Mouse (Mus musculus) heart, embryonic 16.5 days (tissue): Measurements from ENCODE around the gene Dnah11. TPM values are rescaled to one million over a fixed set of nuclear protein-coding genes. Genes with fewer than 3 reads are reported as not detected.

Experiments
- ATAC-seq: fragments of 200-750 bp; cut with Nextera tagmentation; replicated peaks from 2 replicates; pipeline ENCODE4 v1.8.0; 2017; ENCODE audit warnings: moderate number of reproducible peaks; ENCODE audit not compliant: insufficient read depth, low FRiP score; ENCODE audit errors: extremely low read depth
- H3K27ac ChIP-seq: fragments of 300-500 bp; sonication (generic); 2 replicates; pipeline ENCODE4 v1.5.1; 2014; ENCODE audit warnings: mild to moderate bottlenecking, low read length, control low read depth, moderate library complexity
- H3K27me3 ChIP-seq: fragments of 300-500 bp; sonication (generic); 2 replicates; pipeline ENCODE4 v1.6.1; 2014; ENCODE audit warnings: low read length, mixed read lengths; ENCODE audit not compliant: control insufficient read depth, insufficient read depth
- H3K36me3 ChIP-seq: fragments of 300-500 bp; sonication (generic); 2 replicates; pipeline ENCODE4 v1.6.1; 2014; ENCODE audit not compliant: control insufficient read depth, insufficient read depth
- H3K4me1 ChIP-seq: fragments of 300-500 bp; sonication (generic); 2 replicates; pipeline ENCODE4 v1.6.1; 2014; ENCODE audit warnings: low read length, mixed read lengths; ENCODE audit not compliant: control insufficient read depth, insufficient read depth
- H3K4me2 ChIP-seq: fragments of 300-500 bp; sonication (generic); 2 replicates; pipeline ENCODE4 v1.6.1; 2014; ENCODE audit warnings: low read depth, mild to moderate bottlenecking, control low read depth, low read length
- H3K4me3 ChIP-seq: fragments of 300-500 bp; sonication (generic); 2 replicates; pipeline ENCODE4 v1.5.1; 2014; ENCODE audit warnings: mild to moderate bottlenecking, control low read depth, low read length
- H3K9ac ChIP-seq: fragments of 300-500 bp; sonication (generic); 2 replicates; pipeline ENCODE4 v1.6.1; 2014; ENCODE audit warnings: low read length, control low read depth
- H3K9me3 ChIP-seq: fragments of 300-500 bp; sonication (generic); replicated peaks from 2 replicates; pipeline ENCODE4 v1.6.1; 2016; ENCODE audit warnings: low read length; ENCODE audit not compliant: control insufficient read depth
- WGBS: fragments of 180-500 bp; shearing (Covaris S2); extraction: QIAGEN DNeasy Blood & Tissue Kit; methylation state at CpG from one replicate; pipeline ENCODE4 v1.1.7; 2014; 5-methylcytosine and 5-hydroxymethylcytosine counted together
- polyA plus RNA-seq: library from polyadenylated mRNA; unstranded; fragments of >200 nt; fragmentation: Nextera tagmentation; extraction: Ambion mirVana; gene quantifications from 2 replicates; pipeline ENCODE4 v1.2.1, GENCODE M21; 2015

Dnah11 gene
- polyA plus RNA-seq: 0.01 and 0.09 TPM in 2 replicates

DNA sequence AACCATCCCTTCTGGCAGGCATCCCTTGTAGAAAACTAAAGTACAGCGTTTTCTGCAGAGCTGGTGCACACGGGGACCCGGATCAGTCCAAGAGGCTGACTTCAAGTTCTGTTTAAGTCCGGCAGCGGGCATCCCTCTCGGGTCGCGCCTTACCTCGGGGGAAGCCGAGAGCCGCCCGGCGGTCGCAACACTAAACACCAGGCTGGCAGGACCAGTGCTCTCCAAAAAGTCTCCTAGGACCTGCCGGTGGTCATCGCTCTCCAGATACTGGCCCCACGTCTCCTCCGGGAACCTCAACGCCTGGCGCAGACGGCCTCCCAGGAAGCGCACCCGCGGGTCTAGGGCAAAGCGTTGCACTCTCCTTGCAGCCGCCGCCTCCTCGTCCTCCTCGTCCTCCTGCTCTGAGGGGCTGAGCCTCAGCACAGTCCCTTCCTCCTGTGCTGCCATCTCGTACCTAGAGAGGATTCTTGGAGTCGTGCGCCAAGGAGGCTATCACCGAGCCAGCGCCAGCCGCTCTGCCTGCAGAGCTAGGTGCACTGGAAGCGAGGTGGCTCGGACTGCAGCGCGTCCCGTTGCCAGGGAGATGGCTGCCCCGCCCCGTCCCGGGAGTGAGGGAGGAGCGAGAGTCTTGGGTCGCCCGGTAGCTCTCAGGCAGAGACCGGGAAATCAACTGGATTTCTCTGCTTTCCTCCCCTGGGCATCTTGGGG, at the start of gene Dnah11:
TSS of gene Dnah11 (minus strand) at position 658 of the 708 bp plus-strand sequence.
- Histone ChIP-seq H3K36me3 (no peaks in the 10 kb centered on the region), H3K4me2 (peak within 1 kb of the TSS; percentile 97), H3K9me3 (no peaks in the 10 kb centered on the region), H3K9ac (peak within 1 kb of the TSS; percentile 54), H3K27ac (no peak within 1 kb of the TSS), H3K4me3 (peak within 1 kb of the TSS; percentile 67), H3K27me3 (peaks cover 35% of the 10 kb centered on the region), H3K4me1 (0 out of 2 replicates have a peak, but pooled peaks cover 3% of the 10 kb centered on the region)
- peak; percentile 98 for ATAC-seq
- WGBS: under 1% methylated on average over 47 of the region's 47 CpGs

DNA sequence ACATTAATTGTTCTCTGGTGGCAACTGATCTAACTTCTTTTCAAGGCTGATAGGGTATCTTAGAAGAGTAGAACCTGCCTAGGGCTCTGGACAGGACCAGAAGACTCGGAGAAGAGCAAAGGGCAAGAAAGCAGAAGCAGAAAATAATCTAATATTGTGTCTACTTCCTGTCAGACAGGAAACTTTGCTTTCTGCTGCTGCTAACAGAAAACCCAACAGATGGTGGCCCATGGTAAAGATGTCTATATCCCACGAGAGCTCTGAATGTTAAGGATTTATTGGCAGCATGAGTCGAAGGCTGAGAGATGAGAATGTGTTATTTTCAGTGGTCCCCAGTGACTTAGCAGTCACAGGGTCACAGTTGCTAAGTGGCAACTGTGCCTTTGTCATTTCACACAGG, 22.3 kb upstream of the Dnah11 start:
- WGBS: 49% methylated on average over 3 of the region's 3 CpGs

DNA sequence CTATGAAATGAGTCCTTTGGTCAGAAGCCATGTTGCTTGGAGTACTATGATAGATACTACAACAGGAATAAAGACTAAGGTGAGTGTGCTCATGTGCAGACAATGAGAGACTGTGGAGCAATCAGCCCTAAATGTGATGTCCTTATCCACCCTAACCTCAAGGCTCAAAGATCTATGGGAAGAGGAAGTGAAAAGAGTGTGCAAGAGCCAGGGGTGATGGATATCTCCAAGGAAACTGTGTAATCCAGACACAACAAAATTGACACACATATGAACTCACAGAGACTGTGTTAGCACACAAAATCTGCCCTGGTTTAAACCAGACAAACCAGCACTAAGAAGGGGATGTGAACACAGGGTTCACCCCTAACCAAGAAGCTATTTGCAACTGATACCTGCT, 21.2 kb upstream of the Dnah11 start:
- Histone ChIP-seq H3K9ac (no peak overlapping the region), H3K27ac (no peak overlapping the region)

More for the DNA sequence above, 22.3 kb upstream of the Dnah11 start:
- Histone ChIP-seq H3K4me3 (no peak overlapping the region), H3K4me2 (no peak overlapping the region), H3K36me3 (no peaks in the 10 kb centered on the region), H3K27me3 (no peaks in the 10 kb centered on the region), H3K27ac (no peak overlapping the region), H3K4me1 (no peaks in the 10 kb centered on the region), H3K9ac (no peak overlapping the region), H3K9me3 (no peaks in the 10 kb centered on the region)
- ATAC-seq: no peak

DNA sequence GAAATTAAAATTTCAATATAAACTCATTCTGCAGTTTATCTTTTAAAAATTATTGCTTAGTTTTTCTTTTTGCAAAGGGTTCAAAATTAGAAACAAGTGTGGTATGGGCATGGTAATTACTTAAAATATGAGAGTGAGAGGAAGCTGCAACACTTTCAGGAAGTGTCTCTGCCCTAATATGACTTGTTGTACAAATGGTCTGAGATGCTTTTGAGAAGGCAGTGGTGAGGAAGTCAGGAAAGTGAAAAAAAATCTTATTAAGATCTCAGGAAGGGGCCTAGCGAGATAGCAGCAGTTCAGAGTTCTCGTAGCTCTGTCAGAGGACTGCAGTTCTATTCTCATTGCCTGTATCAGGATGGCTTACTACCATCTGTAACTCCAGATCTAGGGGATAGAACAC, 13.3 kb upstream of the Dnah11 start:
- no peaks in the 10 kb centered on the region for H3K27me3 ChIP-seq
- H3K4me1 ChIP-seq: no peaks in the 10 kb centered on the region
- 58% methylated on average over 2 of the region's 2 CpGs for WGBS

More for the DNA sequence above, 21.2 kb upstream of the Dnah11 start:
- no peaks in the 10 kb centered on the region for H3K4me1 ChIP-seq
- no peaks in the 10 kb centered on the region for H3K27me3 ChIP-seq
- no peak for ATAC-seq
- no peaks in the 10 kb centered on the region for H3K9me3 ChIP-seq
- no peak overlapping the region for H3K4me2 ChIP-seq
- H3K4me3 ChIP-seq: no peak overlapping the region
- H3K36me3 ChIP-seq: no peaks in the 10 kb centered on the region

DNA sequence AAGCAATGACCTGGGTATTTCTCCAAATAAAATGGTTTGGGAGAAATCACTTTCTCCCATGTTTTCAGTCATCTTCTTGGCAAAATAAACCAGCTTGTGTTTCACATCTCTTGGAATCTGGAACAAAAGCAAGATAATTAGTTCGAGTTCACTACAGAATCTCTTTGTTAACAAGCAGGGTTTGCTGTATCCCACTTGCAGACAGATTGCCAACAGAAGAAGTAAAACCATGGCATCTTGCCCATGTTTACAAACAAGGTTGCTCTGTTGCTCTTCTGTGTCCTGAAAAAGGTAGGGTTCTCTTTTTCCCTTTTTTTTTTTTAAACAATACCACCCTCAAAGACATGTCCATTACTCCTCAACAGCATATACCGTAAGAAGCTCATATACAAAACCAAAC, 2.3 kb downstream of the Dnah11 start:
- Histone ChIP-seq H3K4me3 (no peak overlapping the region), H3K4me2 (no peak overlapping the region), H3K9me3 (no peaks in the 10 kb centered on the region), H3K9ac (no peak overlapping the region), H3K36me3 (no peaks in the 10 kb centered on the region), H3K4me1 (0 out of 2 replicates have a peak, but pooled peaks cover 3% of the 10 kb centered on the region), H3K27ac (no peak overlapping the region), H3K27me3 (peaks cover 35% of the 10 kb centered on the region)
- no peak for ATAC-seq
- 60% methylated on average over 2 of the region's 2 CpGs for WGBS

More for the DNA sequence above, 13.3 kb upstream of the Dnah11 start:
- H3K4me2 ChIP-seq: no peak overlapping the region
- no peak for ATAC-seq
- no peak overlapping the region for H3K4me3 ChIP-seq
- H3K9ac ChIP-seq: no peak overlapping the region
- H3K9me3 ChIP-seq: no peaks in the 10 kb centered on the region
- H3K36me3 ChIP-seq: no peaks in the 10 kb centered on the region
- H3K27ac ChIP-seq: no peak overlapping the region

DNA sequence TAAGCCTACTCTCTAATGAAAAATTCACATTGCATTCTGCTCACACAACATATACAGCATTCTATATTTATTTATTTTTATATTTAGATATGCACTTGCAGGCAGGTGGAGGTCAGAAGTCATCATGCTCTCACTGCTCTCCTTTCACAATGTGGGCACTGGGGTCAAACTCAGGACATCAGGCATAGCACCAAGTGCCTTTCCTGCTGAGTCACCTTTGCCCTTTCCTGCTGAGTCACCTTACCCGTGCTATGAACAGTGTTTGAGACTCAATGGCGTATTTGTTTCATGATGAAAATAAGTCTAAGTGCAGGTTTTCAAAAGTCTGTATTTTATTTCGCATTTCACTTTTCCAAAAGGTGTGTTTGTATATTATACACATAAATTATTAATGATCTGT, 9.3 kb downstream of the Dnah11 start:
- no peak for ATAC-seq
- H3K9me3 ChIP-seq: no peaks in the 10 kb centered on the region
- H3K4me3 ChIP-seq: no peak overlapping the region
- no peak overlapping the region for H3K9ac ChIP-seq
- no peaks in the 10 kb centered on the region for H3K36me3 ChIP-seq
- WGBS: 82% methylated on average over 3 of the region's 3 CpGs
- H3K4me2 ChIP-seq: no peak overlapping the region
- H3K27me3 ChIP-seq: no peaks in the 10 kb centered on the region; the same call in 1 of the 2 replicates
- H3K4me1 ChIP-seq: peaks cover 2% of the 10 kb centered on the region; the same call in 1 of the 2 replicates
- H3K27ac ChIP-seq: no peak overlapping the region

DNA sequence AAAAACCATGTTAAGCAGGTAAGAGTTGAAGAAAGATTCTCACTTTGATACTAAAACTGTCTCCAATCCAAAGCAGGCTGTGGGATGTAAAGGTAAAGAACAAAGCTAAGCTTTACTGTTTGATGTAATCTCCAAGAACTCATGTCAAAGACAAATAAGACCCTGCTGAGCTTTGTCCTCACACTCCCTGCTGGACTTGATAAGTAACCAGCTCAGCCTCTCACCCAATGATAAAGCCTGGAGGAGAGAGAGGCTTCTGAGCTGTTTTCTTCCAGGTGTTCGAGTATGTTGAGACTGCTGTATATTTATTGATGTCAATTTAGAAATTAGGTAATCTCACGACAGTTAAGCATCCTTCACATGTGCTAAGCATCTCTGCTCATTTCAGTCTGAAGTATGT, 11.2 kb downstream of the Dnah11 start:
- ATAC-seq: no peak
- no peak overlapping the region for H3K4me3 ChIP-seq
- H3K4me2 ChIP-seq: no peak overlapping the region
- 34% methylated on average over 2 of the region's 2 CpGs for WGBS
- no peaks in the 10 kb centered on the region for H3K36me3 ChIP-seq
- H3K4me1 ChIP-seq: peaks cover 2% of the 10 kb centered on the region; the same call in 1 of the 2 replicates
- no peaks in the 10 kb centered on the region for H3K9me3 ChIP-seq
- no peak overlapping the region for H3K27ac ChIP-seq
- no peak overlapping the region for H3K9ac ChIP-seq
- no peaks in the 10 kb centered on the region for H3K27me3 ChIP-seq

DNA sequence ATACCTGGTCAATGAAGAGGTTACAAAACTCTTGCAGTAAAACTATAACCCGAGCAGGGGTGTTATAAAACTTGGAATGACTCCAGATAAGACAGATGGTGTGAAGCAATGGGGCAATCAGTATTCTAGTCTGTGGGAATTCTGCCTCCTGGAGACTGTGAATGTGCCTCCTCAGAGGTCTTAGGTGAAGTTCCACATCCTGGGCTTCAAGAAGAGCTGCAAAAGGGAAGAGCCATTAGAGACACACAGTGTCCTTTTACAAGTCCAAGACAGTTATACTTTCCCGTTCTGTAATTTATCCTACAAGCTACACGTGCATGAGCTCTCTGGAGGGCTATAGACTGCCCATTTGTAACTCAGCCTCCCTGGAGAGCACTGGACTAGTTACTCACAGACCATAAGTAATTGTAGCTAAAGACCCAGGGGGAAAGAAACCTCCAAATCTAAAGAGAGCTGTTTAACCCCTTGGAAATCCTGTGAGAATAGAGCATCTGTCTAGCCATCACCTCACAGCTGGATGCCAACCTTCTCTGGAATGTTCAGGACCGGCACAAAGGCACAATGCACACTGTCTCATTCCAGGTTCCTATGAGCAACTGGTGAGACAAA, 11.9 kb downstream of the Dnah11 start:
- Histone ChIP-seq H3K9me3 (no peaks in the 10 kb centered on the region), H3K4me1 (peaks cover 2% of the 10 kb centered on the region; the same call in 1 of the 2 replicates), H3K27me3 (no peaks in the 10 kb centered on the region), H3K9ac (no peak overlapping the region), H3K4me2 (no peak overlapping the region), H3K4me3 (no peak overlapping the region), H3K36me3 (no peaks in the 10 kb centered on the region), H3K27ac (no peak overlapping the region)
- no peak for ATAC-seq
- WGBS: 33% methylated on average over 4 of the region's 4 CpGs
